Mouse (Mus musculus) frontal cortex, postnatal 14 days (tissue): ENCODE measurements at regions not wholly inside any gene's neighbourhood (a gene's known extent, or its start where the extent isn't known, plus 50 kb on each side); places are given as distances from the start of the nearest gene placed in this dataset.

ENCODE experiments used
- DNase-seq, 2 experiments: peaks; one replicate each; pipeline ENCODE4 v3.0.0; 2022; ENCODE audit warnings: low spot score in 2 of 2

GRCm38 (mm10) chr10:67819534-67819933, 92.9 kb downstream of the Zfp365 start:
- no peak for DNase-seq

GRCm38 (mm10) chr10:67813901-67814300, 98.6 kb downstream of the Zfp365 start:
- DNase-seq = no peak

GRCm38 (mm10) chr10:67805131-67805530, 107.3 kb downstream of the Zfp365 start:
- peak in 1 of 2 experiments; percentile 6 for DNase-seq

DNA sequence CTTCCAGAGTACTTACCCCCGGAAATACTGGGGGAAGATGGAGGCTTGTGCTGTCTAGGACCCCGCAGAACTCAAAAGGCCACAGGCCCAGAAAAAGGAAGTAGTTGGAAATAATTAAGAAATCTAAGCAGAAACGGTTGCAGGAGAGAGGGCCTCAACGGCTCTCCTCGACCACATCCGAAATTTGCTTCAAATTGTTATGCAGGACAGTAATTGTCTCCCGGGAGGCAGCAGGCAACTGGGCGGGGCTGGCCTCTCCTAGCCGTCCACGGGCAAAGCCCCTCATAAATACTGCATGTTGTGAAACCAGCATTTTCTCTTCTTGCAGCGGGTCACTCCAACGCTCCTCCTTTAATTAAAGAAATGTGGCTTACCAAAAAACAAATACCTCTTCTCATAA, 107.8 kb downstream of the Zfp365 start:
- DNase-seq = no peak

DNA sequence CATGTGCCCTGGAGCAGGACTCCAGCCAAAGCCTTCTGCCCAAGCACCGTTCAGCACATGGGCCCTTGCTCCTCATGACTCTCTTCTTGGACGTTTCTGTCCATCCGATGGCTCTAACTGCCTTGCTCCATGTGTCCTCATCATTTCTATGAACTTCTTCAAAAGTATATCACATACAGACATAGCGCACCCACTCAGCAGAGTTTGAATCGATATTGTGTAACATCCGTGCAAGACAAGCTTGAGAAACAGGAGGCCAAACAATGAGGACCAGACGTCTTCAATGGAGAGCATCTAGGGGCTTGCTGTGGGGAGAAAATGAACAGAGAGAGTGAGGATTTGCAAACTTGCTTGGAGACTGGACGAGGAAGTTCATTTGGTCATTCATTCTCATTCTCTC, 110.3 kb downstream of the Zfp365 start:
- no peak for DNase-seq

DNA sequence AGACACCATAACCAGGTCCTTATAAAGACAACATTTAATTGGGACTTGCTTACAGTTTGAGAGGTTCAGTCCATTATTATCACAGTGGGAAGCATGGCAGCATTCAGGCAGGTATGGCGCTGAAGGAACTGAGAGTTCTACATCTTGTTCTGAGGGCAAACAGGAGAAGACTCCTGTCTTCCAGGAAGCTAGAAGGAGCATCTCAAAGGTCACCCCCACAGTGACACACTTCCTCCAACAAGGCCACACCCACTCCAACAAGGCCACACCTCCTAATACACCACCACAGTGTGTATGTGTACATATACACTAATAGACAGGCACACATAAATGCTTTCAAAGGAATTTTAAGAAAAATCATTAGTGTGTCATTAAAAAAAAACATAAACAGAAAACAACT, 110.8 kb downstream of the Zfp365 start:
- DNase-seq = no peak

- DNase-seq = no peak
These were observed 113.5 kb downstream of the Zfp365 start for GRCm38 (mm10) chr10:67798991-67799390.

DNA sequence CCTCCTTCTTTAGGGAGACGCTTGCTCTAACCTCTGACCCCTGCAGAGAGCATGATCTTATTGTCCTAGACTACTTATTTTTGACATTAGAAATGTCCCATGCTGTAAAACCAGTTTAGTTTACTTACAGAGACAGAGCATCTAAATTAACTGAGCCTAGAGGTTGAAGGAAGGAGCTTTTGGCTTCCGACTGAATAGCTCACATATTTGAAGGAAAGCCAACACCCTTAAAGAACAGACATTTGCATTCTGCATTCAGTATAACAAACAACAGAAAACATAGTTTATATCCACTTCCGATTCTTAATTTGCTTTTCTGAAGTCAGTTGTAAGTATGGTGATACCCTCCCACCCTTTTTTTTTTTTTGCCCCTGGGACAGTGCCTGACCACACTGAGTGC, 119.3 kb downstream of the Zfp365 start:
- DNase-seq = no peak

GRCm38 (mm10) chr10:67789651-67790050, 122.8 kb downstream of the Zfp365 start:
- no peak for DNase-seq

- no peak for DNase-seq
These were observed 124.3 kb downstream of the Zfp365 start for GRCm38 (mm10) chr10:67788116-67788515.

GRCm38 (mm10) chr10:67785563-67785962, 126.9 kb downstream of the Zfp365 start:
- DNase-seq = no peak

DNA sequence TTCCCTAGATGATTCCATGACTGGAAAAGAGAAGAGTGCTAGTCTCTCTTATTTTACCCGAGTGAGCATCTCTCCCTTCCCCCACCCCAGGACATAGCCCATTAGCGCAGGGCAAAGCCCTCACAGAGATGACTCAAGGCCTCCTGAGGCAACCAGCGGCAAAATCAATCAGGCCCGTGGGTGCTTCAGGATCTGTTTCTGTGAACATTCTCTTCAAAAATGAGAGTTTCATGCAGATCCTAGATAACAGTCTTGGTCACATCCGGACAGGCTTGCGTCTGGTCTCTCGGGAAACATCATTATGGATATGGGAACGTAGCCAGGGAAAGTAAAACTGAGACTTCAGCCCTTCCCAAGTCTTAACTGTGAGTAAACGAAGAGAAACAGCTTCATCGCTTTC, 134.1 kb downstream of the Zfp365 start:
- DNase-seq = no peak

- no peak for DNase-seq
These were observed 134.7 kb downstream of the Zfp365 start for GRCm38 (mm10) chr10:67777721-67778120.

DNA sequence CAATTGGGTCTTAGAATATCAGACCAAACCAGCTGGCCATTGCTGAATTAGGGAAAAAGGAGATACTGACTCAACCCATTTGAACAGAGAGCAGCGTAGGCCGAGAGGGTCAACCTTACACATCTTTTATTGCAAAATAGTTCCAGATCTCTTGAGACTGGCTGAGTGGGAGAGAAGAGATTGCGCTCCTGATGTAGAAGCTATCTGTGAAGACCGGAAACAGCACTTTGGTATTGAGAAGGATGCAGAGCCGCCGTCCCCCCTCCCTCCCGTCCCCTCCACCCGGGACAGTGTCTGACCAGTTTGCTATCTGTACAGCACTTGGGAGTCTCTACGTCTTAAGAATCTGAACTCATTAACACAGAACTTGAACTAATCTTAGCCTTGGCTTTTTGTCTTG, 135.6 kb downstream of the Zfp365 start:
- DNase-seq = no peak

DNA sequence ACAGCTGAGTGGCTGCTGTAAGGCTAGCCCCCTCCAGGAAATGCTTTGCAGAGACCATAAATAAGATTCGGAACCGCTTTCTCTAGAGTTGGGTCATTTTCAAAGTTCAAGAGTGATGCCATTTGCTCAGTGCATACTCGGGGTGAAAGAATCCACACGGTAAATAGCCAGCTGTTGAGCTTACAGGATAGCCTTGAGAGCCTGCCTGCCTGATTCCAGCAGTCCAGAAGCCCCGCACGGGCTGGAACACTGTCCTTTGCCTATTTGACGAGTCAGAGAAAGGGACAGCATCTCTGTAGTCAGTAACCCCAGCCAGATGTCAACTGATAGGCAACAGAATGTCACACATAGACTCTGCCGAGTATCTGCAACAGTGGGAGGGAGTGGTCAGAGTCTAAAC, 140.7 kb downstream of the Zfp365 start:
- no peak for DNase-seq

- DNase-seq = peak in 1 of 2 experiments; percentile 36
These were observed 146.4 kb downstream of the Zfp365 start for GRCm38 (mm10) chr10:67766099-67766498.

DNA sequence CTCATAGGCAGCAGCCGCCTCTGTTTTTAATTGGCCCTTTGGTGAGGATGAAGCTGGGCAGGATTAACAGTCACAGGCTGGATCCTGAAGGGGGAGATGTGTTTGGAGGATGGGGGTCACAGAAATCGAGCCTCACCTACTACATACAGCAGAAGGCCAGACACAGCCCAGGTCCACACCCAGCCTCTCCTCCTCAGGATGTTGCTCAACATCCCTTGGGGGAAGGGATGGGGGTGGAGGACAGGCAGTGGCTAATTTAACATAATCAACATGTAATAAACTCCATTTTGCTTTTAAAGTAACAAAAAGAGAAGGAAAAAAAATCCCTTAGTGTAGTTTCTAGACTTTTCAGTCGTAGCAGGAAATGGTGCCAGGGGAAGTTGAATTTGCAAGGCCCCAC, 152.0 kb downstream of the Zfp365 start:
- DNase-seq = no peak

DNA sequence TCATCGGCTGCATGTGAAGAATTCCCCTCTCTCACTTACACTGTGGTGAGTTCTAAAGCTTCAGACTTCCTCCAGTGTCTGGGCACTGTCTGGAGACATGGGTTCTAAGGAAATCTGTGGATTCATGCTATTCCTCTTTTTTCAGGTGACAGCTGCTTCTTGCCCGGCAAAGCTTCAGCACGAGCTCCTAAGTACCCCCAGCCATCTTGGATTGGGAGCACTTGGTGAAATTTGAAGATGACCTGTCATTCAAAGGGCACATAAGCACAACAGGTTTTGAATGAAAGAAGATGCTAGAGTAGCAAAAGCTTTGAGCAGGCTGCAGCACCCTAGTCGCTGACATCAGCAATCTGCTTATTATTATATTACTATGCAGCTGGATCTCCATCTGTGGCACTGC, 164.3 kb downstream of the Zfp365 start:
- DNase-seq = no peak

DNA sequence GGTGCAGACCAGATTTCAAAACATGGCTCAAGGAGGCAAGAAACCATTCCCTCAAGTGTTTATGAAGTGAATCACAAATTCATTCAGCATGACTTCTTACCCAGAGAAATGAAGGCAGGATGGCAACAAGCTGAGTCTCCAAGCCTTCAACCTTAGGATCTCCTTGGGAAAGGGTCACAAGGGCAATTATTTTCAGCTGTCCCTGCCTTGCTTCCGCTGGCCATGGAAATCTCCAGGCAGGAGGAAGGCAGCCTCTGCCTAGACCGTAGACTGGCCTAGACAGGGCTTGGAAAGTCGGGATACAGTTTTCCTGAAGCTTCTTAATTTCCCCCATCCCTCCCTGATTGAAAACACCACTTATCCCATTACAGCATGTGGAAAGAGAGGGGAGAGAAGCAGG, 165.0 kb downstream of the Zfp365 start:
- no peak for DNase-seq

DNA sequence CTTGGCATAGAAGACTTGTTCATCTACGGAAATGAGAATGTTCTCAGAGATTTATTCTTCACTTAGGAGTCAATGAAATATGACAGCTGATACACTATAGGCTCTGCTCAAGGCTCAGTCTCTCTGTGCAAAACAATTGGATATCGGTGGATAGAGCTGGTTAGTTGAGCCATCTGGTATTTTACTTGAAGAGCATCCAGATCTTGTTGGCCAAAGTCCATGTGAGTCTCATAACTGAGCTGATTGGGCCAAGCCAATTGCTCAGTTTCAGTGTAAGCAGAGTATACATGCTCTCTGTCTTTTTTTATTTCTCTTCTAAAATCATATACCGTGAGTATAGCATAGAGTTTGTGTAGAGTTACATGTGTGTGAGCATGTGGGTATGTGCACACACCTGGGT, 166.3 kb downstream of the Zfp365 start:
- no peak for DNase-seq

GRCm38 (mm10) chr10:67743561-67743960, 168.9 kb downstream of the Zfp365 start:
- no peak for DNase-seq

DNA sequence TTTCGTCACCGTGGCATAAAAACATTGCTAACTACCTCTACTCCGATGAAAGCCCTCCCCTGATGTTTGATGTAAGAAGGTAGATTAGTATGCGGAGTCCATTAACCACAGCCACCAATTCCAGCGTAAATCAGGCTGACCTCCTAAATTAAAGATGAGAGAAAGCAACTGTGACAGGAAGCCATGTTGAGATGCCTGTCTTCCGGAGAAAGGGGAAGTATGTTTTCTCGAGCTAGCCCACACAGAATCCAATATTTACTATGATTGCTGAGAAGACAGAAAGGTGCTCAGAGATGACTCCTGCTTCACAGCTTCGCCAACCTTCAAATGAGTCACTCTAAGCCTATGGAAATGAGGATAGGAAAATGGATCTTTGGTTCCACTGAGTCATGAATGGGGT, 169.6 kb downstream of the Zfp365 start:
- DNase-seq = no peak

DNA sequence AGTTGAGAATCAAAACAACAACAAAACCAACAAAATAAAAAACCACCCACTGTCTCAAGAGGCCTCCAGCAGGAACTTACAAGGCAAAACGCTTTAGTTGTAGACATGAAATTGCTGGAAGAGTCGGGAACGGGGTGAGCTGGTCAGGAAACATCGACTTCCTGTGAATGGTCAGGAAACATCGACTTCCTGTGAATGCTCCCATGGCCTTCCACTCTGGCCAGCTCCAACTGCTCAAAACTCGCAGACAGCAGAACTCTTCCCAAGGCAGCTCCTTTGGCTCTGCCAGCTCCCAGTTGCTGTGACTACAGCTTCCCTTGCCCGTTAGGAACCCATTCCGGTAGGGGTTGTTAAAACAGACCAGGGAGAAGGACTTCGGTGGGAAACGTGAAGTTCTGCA, 170.2 kb downstream of the Zfp365 start:
- DNase-seq = no peak

DNA sequence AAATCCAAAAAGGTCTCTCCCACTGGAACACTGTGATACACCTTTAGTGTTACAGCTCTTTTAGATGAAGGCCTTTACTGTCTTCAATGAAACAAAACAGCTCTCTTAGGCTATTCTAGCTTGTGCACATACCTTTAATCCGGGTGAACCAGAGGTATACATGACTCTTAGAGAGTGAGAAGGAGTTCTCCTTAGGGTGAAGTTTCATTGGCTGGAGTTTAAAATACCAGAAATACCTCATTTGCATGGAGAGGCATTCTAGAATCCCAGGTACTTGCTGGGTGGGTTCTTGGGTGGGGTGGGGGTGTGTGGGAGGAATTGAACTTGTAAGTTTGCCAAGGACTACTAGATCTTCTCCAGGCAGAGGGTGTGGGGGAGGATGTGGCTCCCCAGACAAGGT, 173.3 kb downstream of the Zfp365 start:
- no peak for DNase-seq

GRCm38 (mm10) chr10:67736636-67737035, 175.8 kb downstream of the Zfp365 start:
- DNase-seq = no peak
